Mouse (Mus musculus) G1E (cell line): ENCODE results near the gene 2310033P09Rik.

Source experiments
- CTCF ChIP-seq: IDR thresholded peaks from 2 replicates; pipeline ENCODE4 v1.5.1; 2012; ENCODE audit warnings: low read depth, low read length, inconsistent platforms, mixed read lengths
- GATA1 ChIP-seq: IDR thresholded peaks from 2 replicates; pipeline ENCODE4 v1.6.1; 2012; ENCODE audit warnings: borderline replicate concordance, low read length, inconsistent platforms, mixed read lengths
- GATA2 ChIP-seq: IDR thresholded peaks from 2 replicates; pipeline ENCODE4 v1.6.1; 2012; ENCODE audit warnings: low read depth, low read length, inconsistent platforms, borderline replicate concordance
- POLR2AphosphoS5 ChIP-seq: IDR thresholded peaks from 2 replicates; pipeline ENCODE4 v1.6.1; 2012; ENCODE audit warnings: low read depth, low read length, inconsistent platforms; ENCODE audit not compliant: insufficient replicate concordance
- TAL1 ChIP-seq: conservative IDR thresholded peaks from 2 replicates; pipeline ENCODE4 v1.6.1; 2012; ENCODE audit warnings: low read depth, low read length, inconsistent platforms, mixed read lengths

GRCm38 (mm10) chr11:59232797-59233196, 24.7 kb downstream of the 2310033P09Rik start:
- no peak for TF ChIP-seq CTCF
- no peak for TF ChIP-seq GATA1
- TF ChIP-seq POLR2AphosphoS5 = no peak
- no peak for TF ChIP-seq TAL1
- TF ChIP-seq GATA2 = no peak
